Mouse (Mus musculus): ENCODE data around the gene Loxl1.

DNA sequence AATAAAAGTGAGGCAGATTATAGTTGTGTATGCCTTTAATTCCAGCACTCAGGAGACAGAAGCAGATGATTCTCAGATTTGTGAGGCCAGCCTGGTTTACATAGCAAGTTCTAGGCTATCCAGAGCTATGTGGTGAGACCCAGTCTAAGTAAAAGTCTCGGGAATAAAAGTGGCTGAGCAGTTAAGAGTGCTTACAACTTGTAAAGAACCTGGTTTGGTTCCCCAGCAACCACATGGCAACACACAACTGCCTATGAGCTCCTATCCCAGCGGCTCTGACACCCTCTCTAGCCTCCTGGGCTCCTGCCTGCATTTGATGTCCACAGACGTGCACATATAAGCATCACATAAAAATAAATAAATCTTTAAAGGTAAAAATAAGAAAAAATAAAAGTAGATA lies 42.9 kb downstream of the Loxl1 start:
- TF ChIP-seq CTCF (IDR thresholded peaks at IDR 0.05; ENCODE audit: low read depth): no peak
- no peak for TF ChIP-seq EP300 (IDR thresholded peaks at IDR 0.05; ENCODE audit: low read depth)

Measured in liver, embryonic 14.5 days (tissue).